Mouse (Mus musculus) brain, embryonic 18.5 days (tissue): ENCODE data around the gene Ass1.

ENCODE experiments used
- DNase-seq: peaks from one replicate; pipeline ENCODE4 v3.0.0-alpha.2; 2012; ENCODE audit warnings: low read depth, low spot score

The Ass1 gene

DNA sequence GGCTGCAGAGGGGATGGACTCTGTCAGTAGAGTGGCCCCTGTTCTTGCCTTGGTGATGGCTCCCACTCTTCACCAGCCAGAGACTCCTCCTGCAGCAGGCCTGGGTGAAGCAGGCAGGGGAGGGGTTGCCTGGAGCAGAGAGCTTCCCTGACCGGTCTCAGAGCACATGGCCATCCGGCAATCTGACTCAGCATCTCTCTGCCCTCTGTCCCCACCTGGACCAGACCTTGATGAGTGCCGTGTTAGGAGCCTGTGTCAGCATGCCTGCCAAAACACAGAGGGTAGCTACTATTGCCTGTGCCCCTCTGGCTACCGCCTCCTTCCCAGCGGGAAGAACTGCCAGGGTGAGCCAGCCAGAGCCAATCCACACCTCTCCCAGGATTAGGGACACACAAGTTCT, 11.5 kb upstream of the Ass1 start:
- DNase-seq: no peak

DNA sequence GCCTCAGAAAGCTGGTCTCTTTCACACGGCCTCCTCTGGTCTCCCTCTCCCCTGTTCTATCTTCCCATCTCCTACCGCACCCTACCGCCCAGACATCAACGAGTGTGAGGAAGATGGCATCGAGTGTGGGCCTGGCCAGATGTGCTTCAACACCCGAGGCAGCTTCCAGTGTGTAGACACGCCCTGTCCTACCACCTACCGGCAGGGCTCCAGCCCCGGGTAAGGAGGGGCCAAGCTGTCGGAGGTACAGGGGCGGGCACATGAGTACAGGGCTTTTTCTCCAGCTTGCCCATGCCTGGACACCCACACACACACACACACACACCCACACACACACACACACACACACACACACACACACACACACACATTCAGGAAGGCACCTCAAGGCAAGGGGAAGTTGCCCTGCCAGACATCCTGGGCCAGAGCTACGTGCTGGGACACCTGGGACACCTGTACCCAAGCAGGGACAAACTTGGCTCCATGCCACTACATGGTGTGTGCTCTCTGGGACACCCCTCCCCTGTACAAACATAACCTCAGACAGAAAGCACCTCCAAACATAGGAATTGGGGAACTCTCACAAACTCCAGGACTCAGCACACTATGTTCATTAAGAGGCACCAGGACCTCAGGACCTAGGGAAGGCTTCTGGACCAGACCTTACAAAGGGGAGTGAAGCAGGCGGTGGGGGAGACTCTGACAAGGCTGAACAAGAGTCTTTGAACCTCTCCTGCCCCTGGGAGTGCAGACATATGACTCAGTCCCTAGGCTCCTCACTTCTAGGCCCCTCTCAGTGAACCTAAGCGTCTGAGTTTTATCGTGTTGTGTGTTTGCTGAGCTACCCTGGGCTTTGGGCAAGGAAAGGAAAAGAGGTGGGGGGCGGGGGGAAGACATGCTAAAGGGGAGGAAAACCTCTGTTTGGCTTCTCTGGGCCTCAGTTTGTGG, 10.7 kb upstream of the Ass1 start:
- no peak for DNase-seq

DNA sequence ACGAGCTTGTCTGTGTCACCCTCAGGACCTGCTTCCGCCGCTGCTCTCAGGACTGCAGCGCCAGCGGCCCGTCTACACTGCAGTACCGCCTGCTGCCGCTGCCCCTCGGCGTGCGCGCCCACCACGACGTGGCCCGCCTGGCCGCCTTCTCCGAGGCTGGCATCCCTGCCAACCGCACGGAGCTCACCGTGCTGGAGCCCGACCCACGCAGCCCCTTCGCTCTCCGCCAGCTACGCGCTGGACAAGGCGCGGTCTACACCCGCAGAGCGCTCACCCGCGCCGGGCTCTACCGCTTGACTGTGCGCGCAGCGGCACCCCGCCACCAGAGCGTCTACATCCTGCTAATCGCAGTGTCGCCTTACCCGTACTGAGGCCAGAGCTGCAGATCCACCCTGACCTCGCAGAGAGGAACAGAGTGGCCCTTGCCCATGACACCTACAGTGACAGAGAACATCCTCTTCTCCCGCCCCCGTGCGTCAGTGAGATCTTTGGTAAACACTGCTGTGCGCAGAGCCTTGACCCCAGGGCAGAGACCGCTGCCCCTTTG, 9.9 kb upstream of the Ass1 start:
- no peak for DNase-seq

DNA sequence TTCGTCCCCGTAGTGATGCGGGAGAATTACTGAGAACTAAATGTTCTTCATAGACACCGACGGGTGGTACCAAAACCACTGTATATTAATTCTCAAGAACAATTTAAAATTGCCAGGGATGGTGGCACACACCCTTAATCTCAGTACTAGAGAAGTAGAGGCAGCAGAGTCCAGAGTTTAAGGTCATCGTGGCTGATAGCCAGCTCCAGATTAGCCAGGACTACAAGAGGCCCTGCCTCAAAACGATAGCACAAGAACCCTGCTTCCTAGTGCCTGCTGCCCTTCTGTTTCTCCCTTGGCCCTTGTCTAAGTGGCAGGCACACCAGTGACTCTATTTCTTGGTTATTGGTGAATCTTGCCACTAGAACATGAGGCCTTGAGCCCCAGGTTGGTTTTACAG, 9.1 kb upstream of the Ass1 start:
- no peak for DNase-seq

DNA sequence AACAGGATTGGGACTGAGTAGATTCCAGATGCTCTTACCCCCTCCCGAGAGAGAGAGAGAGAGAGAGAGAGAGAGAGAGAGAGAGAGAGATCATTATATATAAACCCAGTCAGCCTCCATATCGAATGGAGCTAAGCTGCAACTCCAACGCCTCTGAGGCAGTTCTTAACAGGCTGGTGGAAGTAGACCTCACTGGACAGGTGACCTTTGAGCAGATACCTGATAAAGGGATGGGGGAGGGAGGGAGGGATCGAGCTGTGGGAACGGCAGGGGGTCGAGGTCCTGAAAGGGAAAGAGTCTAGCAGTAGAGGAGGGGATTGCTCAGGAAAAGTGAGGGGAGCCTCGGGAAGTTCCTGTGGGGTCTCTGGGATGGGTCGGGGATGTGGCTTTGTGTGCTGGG, 8.0 kb upstream of the Ass1 start:
- DNase-seq: no peak

DNA sequence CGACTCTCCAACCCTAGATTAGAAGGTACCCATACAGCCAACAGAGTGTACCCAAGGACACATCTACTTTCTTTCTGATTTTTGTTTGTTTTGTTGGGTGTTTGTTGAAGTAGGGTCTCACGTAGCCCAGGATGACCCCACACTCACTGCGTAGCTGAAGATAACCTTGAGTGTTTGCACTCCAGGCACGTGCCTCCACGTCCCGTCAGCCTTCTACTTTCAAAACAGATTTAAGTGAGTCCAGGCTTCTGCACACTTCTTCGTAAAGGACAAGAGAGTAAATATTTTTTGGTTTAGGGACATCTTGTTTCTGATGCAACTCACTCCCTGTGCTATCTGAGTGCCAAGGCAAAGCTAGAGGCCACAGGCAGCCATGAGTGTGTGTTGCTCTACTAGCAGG, 6.8 kb upstream of the Ass1 start:
- no peak for DNase-seq

DNA sequence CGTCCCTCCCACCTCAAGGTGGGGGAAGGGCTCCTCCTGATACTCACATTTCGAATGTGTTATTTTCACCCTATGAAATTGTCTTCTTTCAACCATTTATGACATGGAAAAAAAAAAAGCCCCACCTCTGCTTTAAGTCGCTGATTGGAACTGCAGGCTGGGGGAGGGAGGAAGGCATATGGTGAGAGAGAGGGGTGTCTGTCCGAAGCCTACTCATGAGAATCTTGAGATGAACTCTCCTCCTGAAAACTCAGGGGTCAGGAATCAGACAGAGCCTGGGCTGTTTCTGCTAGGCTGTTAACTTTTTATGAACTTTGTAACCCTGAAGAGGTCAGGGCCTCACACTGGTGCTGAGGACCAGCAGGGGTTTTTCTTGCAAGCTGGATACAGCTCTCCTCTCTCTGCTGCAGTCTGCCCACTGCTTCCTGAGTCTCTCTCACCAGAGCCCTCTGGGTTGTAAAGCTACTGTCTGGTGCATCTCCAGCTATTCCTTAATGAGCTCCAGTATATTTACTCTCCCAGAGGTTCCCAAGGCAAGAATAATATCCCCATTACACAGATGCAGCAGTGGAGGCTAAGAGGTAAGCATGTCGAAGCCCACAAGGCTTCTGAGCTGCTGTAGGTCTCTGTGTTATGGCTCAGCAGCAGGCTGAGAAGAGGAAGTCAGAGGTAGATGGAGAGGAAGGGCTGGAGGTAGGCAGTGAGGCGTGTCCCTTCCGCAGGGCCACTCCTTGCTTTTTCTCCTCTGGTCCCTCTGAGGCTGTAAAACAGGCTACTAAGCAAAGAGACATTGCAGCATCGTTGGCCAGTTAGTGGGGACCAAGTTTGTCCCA, 6.1 kb upstream of the Ass1 start:
- DNase-seq: no peak

DNA sequence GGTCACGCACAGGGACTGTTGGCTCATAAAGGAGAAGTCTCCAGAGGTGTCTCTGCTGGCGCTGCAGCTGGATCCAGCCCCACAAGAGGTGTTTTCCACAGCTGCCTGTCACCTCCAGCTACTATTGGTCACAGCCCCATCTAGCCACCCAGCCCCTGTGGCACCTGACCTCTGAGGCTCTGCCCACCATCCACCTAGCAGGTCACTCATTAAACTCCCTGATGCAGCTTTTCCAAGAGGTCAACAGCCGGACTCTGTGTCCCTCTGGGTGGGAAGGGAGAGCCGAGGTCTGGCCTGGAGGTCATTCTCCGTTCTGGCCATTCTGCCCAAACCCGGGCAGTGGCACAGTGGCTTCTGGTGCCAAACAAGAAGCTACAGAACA, 5.5 kb upstream of the Ass1 start:
- no peak for DNase-seq

DNA sequence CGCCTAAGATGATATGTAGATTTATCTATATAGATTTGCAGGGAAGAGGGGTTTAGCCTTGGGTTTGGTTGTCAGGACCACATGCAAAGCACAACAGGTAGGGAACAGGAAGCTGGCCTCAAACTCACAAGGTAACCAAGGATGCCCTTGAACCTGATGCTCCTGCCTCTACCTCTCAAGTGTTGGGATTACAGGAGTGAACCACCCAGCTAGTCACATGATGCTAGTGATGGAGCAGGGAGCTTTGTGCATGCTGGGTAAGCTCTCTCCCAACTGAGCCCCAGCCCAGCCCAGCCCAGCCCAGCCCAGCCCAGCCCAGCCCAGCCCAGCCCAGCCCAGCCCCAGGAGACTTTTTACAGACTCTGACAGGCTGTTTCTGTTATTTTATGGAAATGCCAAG, 2.5 kb upstream of the Ass1 start:
- DNase-seq: no peak

DNA sequence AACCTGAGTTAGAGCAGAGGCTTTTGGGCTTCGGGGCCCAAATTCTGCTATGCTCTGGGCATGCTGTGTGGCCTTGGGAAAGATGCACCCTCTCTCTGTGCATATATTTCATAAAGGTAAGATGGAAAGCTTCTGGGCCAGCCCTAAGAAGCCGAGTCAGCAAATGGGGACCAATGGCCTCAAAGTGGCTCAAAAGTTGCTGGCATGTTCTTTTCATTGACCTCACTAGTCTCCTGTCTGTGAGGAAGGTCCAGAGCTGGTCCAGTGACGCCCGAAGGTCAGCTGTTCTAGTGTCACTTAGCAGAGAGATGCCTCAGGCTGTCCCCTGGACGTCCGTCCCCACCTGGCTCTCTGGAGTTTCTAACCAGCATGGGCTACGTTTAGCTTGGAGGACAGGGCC, 1.1 kb upstream of the Ass1 start:
- no peak for DNase-seq

DNA sequence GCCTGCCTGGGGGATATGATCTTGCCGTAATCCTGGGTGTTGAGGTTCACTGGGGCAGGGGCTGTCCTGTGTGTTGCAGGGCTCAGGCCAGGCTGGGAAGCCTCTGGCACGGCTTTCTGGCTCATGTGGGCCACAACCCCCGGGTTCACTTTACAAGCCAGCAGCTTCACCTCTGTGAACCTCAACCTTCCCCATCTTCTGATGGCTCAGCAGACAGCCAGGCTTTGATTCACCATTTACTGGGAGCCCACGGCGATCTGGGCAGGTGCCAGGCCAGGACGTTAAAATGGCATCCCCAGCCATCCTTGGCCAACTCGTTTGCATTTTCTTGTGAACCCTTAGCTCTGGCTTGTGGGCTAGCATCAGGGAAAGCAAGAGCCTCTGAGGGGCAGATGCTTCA, 527 bp upstream of the Ass1 start:
- no peak for DNase-seq

DNA sequence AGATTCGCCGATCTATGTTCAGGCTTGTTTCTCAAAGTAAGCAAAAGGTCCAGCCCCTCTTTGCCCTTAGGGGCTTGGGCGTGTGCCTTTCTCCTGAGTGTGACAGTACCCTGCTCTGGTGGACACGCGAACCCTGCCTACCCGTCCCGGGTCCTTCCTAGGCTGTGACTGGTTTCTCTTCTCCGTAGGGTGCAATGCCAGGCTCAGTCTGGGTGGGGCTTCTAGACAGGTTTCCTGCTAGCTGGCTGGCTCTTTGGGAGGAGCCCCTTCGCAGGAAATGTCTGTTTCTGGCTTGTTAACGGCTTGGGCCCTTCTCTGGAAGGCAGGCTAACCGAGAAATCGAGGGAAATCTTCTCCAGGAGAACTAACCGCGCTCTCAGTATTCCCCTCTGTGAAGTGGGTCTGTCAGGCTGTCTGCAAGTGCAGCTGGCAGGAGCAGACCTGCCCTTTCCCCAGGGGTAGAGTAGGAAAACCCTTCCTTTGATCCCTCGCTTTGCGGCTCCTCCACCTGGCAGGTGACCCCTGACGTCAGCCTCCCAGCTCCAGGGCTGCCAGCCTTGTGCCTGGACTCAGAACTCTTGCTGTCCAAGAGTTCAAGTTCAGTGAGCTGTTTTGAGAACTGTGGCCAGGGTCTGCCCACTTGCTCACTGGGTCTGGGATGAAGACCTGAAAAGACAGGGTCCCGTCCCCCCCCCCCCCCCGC, 827 bp downstream of the Ass1 start:
- no peak for DNase-seq

DNA sequence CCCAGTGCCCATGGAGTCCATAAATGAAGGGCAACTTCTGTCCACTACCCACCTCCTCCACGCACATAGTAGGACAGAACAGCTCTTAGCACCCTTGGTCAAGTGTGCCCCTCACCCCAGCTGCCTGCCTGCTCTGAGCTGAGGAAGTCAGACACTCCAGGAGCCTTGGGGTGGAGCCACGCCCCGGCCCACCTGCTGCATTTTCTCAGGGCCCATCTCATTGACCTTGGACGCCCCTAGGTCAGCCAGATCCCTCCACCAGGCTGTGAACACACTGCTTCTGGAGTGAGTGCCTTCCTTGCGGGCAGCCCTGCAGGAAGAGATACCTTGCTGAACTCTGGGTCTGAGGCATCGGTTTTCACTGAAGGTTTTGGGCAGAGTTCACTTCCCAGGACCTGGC, 1.6 kb downstream of the Ass1 start:
- no peak for DNase-seq

DNA sequence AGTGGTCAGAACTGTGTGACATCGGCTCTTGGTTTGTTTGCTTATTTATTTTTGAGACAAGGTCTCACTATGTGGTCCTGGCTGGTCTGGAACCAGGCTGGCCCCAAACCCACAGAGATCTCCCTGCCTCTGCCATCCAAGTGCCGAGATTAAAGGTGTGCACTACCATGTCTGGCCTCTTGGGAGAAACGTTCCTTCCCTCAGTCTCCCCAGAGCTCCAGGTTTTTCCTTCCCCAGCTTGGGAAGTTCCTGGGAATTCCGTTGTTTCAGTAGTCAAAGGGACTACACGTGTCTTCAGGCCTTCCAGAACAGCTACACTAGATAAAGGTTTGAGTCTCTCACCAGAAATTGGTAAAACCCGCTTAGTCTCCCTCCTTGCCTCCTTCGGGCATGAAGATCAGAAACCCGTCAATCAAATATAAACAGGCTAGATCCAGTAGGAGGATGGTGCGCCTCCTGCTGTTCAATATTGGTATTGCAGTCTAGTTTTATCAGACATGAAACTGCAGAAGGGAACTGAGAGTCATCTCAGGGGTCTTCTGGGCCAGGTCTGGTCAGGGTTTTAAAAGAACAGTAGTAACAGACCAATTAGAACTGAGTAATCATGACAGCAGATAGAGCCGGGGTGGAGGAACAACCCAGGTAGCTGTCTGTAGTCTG, 2.5 kb downstream of the Ass1 start:
- no peak for DNase-seq

DNA sequence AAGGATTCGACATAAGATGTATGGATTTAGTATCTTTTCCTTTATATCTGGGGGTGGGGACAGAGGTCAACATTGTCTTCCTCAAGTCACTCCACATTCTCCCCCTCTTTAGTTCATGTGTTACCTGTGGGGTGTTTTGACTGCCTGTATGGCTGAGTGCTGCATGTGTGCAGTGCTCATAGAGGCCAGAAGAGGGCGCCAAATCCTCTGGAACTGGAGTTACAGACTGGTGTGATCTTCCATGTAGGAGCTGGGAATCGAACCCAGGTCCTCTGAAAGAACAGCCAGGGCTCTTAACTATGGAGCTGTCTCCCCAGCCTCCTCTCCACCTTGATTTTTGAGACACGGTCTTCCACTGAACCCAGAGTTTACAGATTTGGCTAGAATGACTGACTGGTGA, 3.9 kb downstream of the Ass1 start:
- no peak for DNase-seq

DNA sequence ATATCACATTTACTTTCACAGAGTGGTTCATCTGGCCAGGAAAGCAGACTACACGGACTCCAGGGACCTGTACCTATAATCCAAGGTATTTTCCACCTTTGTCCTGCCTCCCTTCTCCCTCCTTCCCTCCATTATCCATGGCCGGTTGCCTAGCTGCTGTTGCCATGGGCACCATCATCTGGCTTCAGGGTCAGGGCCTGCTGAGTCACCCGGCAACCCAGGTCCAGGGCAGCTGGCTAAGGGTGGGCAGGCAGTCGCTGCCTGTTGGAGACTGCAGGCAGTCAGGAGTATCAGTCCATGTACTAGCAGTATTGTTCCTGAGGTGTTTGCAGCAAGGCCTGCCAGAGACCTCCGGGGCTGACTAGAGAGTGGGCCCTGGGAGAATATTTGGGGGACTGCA, 4.7 kb downstream of the Ass1 start:
- no peak for DNase-seq

DNA sequence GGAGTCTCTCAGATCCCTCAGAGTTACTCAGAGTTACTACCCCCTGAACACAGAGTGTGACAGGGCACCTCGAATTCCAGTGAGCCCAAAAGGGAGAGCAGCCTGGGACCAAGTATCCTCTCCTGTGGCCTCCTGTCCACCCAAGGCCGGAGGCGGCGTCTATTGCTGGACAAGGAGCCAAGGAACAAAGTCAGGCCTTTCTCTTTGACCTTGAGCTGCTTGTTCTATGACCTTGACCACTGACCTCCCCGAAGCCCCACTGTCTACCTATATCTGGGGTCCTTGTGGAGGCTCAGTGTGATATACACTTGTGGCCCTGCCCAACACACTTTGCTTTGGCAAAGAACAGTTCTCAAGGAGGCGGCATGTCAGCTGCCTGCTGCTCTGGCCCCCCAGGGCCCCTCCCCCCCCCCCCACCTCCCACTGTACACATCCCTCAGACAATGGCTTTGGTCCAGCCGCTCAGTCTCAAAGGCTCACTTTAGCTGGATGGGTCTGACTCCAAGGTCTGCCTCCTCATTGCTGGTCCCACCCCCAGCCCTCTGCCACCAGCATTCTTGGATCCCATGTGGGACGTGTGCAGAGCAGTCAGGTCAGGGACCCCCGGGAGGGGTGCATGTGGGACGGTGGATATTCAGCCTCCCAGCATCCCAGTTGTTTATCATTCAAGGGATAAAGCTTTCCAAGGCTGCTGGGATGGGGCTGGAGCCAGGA, 6.3 kb downstream of the Ass1 start:
- no peak for DNase-seq

DNA sequence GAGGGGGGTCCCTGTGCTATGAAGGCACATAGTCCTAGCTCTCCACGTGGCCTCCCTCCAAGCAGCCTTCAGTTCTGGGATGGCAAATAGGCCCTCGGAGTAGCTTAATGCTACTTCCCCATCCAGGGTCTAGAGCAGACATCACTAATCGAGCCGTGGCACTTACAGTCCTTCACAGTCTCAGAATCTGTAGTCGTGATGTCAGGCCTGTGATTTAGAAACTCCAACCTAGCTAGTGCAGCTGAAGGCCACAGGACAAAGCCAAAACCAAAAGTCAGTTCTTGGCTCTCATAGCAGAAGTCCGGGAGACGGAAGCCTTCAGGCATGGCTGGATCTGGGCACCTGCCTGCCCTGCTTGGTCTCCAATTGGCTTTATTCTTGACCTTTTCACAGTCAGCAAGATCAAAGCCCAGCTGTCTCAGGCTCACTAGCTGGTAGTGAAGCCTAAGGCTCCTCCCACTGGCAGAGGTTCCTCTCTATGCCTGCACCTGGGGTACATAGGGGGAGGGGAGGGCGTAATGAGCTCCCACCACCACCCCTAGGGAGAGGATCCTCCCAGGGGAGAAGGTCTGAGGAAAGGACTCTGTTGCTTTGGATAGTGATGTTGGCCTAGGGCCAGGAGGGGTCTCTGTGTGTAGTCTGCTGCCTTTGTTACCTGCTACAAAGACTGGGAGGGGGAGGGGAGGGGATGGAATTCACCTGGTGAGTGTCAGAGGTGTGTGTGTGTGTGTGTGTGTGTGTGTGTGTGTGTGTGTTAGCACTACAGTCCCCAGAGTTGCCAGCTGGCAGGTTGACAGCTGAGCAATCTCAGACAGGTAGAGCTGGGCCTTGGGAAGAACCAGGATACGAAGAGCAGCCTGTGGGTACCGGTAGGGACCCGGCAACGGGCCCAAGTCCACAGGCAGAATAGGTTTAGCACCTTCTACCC, 7.5 kb downstream of the Ass1 start:
- DNase-seq: no peak

DNA sequence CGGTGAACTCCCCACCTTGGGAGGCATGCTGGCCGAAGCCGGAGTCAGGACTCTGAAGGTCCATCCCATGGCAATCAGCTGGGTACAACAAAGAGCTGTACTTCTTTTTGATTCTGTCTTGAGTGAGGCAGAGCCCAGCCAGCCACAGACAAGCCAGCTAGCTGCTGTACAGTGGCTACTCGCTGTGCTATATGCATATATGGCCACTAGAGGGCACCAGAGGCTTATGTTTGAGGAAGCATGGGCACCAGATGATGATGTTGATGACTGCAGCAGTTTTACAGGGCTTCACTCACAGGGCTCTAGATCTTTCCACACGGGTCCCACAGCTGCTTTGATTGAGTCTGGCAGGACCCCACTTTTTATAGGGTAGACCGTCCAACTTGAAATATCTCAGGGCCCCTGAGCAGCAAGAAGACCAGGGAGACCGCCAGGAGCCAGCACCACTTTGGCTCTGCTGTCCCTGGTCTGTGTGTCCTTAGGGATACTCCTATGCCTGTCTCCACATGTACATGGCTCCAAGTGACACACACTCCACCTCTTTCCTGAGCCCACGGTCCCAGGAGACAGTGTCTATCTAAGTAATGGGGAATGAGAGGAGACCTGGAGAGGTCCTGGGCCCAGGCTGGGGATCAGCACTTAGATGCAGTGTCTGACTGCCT, 13.0 kb downstream of the Ass1 start:
- DNase-seq: peak; percentile 64
